Mouse (Mus musculus) bone marrow, adult 2 months (tissue): ENCODE data around the gene Olfr1116.

ENCODE experiments used
- CTCF ChIP-seq: fragments of 200-500 bp; IDR thresholded peaks from 2 replicates; pipeline ENCODE4 v1.5.1; 2011; ENCODE audit warnings: low read length, control low read depth; ENCODE audit not compliant: control insufficient read depth, insufficient read depth
- POLR2A ChIP-seq: fragments of 200-500 bp; IDR thresholded peaks from 2 replicates; pipeline ENCODE4 v1.6.1; 2011; ENCODE audit warnings: low read depth, mild to moderate bottlenecking, control low read depth, low read length, borderline replicate concordance; ENCODE audit not compliant: control insufficient read depth

GRCm38 (mm10) chr2:87267234-87267633, at the start of gene Olfr1116:
- TF ChIP-seq POLR2A (no peak), CTCF (no peak)
